Mouse (Mus musculus): Measurements from ENCODE around the gene Oas2.
A peak's percentile ranks its signal among the peaks of the same experiment; 100 is the strongest.
"Not testable (repeated sequence)": the region's sequence is repeated elsewhere in the genome, so short reads cannot be mapped to it uniquely, and the experiment has no call there.

Gene Oas2

DNA sequence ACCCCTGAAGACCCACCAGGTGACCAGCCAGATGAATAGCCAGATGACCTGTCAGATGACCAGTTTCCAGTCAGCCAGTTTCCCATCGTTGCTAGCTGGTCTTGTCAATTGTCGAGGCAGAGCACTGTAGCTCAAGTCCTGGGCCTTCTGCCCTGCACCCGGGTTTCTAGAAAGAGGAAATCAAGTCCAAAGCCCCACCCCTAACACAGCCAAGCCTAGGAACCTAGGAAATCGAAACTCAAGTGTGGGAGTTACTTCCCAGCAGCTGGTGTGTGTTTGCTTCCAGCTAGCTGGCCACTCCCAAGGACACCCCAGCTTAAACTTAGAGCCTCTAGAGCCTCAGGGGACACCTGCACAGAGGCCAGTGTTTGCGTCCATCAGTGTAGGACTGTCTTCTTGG lies at the start of gene Oas2:
Gene Oas2 (minus strand): TSS at position 166 of the 400 bp plus-strand sequence.
- DNase-seq (ENCODE audit: low spot score): no peak

DNA sequence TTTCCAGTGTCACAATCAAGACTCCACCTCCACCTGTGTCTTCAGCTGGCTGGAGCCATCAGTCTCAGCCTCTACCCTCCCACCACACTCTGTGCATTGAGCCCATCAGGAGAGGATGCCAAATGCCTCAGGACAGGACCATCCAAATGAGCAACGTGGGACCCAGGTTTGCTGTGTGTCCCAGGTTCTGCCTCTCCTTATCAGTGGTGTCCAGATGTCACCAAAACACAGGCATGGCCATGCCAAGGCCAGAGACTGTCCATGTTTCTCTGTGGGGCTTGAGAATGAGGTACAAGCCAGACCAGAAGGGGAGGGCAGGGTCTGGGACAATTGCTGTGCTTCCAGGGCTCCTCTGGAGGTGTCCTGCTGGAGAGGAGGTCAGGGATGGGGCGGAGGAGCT lies 49.3 kb upstream of the Oas2 start:
- not testable (repeated sequence) for DNase-seq (ENCODE audit: low spot score)

DNA sequence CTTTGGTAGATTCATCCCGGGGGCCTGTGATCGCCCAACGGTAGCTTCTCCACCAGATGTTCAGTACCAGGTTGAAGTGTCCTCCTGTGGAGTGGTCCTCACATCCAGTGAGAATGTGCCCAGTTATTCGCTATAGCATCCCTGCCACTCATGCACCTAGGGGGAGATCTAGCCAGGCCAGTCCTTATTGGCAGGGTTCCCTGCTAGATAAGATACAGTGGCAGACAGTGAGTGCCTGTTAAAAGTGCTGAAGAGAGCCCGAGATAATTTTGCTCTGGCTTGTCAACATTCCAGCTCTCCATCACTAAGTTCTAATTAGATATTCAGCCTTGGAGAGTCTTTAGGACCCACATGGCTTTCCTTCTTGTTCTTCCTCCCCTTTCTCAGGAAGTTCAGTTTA lies 48.5 kb upstream of the Oas2 start:
- DNase-seq (ENCODE audit: low spot score): not testable (repeated sequence)

DNA sequence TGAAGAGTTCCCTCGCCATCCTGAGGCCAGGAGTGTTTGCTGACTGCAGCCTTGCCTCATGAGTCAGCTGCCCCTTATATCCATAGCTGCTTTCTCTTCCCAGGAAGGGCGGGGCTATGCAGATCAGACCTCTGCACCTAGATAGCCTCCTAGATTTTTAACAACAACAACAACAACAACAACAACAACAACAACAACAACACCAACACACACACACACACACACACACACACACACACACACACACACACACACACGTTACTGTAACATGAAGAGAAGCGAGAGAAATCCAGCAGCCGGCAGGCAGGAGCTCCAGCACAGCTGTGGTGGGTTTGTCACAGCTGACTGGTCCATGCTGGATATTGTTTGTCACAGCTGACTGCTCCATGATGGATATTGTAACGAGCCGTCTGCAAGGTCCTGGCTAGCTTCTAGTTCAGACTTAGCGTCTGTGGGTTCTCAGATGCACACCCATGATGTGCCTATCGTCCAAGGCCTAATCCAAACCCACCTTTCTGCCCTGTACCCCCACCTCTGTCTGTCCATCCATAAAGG lies 45.9 kb upstream of the Oas2 start, which contains the start of gene Oas1e:
Gene Oas1e (minus strand): TSS at position 51 of the 555 bp plus-strand sequence.
- DNase-seq (ENCODE audit: low spot score): not testable (repeated sequence)

DNA sequence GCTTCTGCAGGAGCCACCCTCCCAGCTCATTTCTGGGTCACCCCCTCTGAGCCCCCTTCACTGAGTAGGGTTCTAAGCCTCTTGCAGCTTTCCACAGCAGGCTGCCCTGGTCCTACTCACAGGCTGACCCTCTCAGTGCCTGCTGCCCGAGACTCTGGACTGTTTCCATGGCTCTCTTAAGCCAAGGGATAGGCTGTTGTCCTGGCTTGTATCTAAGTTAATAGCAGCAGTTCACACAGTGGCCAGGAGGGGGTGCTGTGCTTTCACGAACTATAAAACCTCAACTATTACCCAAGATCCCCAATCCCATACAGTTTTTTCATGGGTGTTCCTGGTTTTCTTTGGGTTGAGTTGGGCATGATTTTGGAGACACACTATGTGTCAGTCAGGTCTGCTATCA lies 43.4 kb upstream of the Oas2 start:
- DNase-seq (ENCODE audit: low spot score): no peak

DNA sequence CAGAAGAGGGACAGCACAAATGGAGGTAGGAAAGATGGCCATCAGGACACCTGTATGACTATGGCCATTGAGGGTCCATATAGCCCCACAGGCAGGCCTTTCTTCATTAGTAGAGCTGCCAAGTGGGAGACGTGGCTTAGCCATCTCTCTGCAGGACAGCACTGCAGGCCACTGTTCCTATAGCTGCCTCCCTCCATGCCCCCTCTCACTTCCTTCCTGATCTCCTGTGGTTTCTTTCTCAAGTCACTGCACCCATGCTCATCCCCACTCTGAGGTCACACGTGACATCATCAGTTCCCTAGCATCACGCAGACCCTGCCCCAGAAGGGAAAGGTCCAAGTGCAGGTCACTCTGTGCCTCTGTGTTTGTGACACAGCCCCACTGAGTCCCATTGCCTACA lies 37.4 kb upstream of the Oas2 start:
- DNase-seq (ENCODE audit: low spot score): no peak

DNA sequence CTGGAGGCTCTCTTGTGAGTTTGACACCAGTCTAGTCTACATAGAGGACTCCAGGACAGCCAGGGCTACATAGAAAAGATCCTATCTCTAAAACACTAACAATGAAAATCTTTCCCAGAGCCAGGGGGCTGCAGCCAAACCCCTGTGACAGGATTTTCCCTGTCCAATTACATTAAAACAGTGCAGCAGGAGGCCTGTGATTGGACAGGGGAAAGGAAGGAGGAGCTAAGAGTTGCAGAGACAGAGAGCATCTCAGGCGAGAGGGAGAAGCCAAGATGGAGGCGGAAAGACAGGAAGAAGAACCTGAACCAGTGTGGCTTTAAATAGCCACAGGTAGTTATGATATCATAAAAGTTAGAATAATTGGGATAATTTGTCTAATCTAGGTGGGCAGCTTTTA lies 32.8 kb upstream of the Oas2 start:
- DNase-seq (ENCODE audit: low spot score): no peak

DNA sequence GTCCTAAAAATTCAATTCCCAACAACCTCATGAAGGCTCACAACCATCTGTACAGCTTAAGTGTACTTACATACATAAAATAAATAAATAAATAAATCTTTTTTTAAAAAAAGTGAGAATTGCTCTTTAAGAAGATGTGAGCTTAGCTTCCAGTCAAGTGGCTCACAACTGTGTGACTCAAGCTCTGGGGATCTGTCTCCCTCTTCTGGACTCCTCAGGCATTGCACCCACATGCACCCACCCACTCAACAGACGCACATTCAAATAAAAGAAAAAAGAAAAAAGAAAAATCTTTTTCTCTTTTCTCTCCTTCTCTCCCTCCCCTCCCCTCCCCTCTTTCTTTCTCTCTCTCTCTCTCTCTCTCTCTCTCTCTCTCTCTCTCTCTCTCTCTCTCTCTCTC lies 32.0 kb upstream of the Oas2 start:
- no peak for DNase-seq (ENCODE audit: low spot score)

DNA sequence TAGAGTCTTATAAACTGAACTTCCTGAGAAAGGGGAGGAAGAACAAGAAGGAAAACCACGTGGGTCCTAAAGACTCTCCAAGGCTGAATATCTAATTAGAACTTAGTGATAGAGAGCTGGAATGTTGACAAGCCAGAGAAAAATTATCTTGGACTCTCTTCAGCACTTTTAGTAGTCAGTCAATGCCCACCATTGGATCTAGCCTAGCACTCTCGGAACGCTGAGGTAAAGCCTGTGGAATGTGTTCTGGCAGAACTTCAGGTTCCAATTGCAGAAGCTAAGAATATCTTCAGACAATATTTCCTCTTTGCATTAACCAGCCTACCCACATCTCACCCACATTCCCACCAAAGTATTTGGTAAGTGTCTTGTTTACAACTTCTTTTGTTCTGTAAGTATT lies 30.3 kb upstream of the Oas2 start:
- no peak for DNase-seq (ENCODE audit: low spot score)

DNA sequence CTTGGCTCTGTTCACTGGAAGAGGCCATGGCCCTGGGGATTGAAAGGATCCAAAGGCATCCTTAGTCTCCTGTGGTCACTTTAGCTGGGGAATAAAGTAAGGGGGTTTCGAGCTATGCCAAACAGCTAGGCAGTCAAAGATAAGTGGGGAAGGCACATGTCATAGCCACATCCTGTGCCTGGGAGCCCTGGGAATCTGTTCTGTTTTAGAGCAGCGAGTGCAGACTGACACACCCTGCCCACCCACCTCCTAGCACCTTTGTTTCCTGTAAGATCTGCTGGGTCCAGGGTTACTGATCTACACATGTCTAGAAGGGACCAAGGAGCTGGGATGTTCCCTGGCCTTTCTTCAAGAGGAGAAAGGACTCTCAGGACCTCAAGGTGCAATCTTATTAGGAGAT lies 29.3 kb upstream of the Oas2 start:
- DNase-seq (ENCODE audit: low spot score): no peak

DNA sequence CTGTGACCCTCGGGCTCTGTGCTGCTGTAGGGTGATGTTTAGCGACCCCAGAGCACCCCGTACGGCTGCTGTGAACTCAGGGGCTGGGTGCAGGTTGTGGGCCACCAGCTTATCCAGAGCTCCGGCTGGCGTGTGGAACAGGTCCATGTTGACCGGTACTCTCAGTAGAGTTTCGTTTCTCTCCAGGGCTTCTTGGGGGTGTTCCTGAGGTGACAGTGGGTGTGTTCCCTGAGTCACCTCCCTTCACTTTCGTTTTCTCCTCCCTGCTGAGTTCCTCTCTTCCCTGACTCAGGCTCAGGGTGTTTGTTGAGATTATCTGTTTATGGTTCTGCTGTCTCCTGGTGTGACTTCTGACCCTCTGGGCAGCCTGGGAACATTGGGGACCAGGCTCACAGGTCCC lies 27.8 kb upstream of the Oas2 start, which contains the start of gene Oas3:
Gene Oas3 (minus strand): TSS at position 184 of the 400 bp plus-strand sequence.
- DNase-seq (ENCODE audit: low spot score): no peak

DNA sequence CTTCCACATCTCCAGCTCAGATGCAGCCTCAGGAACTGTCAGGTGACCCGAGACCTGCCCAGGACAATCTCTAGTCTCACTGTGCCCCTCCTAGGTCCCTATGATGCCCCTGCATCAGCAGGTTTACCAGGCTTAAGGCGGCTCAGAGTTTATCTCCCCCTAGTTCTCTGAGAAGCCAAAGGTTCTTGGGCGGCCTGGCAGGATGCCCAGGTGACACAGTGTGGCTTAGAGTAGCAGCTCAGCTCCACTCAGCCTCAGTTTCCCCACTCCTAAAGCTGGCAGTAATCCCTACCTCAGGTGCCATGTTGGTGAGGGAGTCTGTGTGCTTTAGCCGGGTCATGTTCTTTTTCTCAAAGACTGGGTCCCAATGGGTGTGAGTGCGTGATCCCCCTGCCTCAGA lies 27.1 kb upstream of the Oas2 start:
- no peak for DNase-seq (ENCODE audit: low spot score)

DNA sequence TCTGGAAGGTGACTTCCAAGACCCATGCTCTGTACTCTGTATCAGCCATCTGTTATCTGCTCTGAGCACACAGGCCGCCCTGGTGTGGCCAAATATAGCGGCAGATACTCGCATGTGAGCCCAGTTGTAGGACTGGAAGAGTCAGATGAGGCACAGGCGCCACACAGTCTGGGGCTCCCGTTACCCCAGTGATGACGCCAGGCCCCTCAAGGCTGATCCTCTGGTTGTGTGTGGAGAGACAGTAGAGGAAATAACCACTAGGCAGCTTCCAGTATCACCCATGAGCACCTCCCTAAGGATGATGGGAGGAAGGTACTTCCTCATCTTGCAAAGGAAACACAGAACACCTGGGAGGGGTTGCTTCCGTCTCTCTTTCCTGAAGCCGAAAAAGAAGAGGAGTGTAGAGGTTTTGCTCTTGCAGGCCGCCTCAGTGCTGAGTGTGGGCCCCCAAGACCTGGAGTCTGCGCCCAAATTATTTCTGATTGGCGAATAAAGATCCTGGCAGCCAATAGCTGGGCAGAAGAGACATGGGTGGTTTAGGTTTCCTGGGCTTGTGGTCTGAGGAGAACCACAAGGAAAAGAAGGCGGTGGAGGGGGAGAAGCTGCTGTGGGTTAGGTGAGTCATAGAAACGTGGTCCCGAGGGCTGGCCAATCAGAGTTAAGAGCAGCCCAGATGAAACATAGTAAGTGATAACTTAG lies 25.8 kb upstream of the Oas2 start:
- DNase-seq (ENCODE audit: low spot score): no peak

DNA sequence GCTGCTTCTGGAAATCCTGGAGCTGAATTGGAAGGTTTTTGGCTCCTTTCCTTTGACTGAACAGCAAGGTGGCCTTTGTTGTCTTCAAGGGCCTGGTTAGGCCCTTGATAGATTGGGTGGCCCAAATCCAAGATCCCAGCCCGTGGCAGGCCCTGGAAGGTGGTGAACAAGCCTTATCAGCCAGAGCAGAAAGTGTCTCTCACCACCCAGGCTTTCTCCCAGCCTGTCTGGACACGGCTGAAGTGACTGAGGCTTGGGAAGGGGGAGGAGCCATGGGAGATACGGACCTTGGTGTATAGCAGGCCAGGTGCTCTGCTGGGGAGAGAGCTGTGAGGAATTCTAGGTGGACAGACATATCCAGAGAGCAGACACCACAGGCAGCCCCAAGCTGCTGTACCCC lies 19.7 kb upstream of the Oas2 start:
- DNase-seq (ENCODE audit: low spot score): no peak

DNA sequence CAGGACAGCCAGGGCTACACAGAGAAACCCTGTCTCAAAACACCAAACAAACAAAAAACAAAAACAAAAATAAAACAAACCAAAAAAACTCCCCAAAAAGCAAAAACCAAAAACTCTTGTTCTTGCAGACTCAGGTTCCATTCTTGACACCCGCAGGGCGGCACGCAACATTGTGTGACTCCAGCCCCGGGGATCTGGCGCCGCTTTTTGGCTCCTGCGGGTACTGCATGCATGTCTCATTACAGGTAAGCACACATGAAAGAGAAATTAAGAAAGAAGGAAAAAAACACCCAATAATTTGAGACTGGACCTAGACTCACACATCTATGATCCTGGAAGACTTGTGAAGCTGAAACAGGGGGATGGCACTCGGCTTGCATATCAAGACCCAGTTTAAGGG lies 15.4 kb upstream of the Oas2 start:
- DNase-seq (ENCODE audit: low spot score): no peak

DNA sequence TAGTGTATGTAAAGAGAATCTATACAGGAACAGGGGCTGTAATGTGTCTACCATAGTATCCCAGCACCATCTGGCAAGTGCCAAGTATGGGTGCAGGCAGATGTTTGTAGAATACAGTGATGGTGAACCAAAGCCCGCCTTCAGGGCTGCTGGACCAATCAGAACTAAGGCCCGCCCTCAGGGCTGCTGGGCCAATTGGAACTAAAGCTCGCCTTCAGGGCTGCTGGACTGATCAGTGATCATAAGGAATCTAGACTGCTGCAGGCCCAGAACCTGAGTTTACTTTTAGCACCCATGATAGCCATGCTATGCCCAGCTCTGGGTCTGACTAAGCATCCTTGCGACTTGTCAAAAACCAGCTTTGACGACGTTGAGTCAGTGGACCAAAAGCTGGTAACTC lies 12.2 kb upstream of the Oas2 start:
- DNase-seq (ENCODE audit: low spot score): no peak

DNA sequence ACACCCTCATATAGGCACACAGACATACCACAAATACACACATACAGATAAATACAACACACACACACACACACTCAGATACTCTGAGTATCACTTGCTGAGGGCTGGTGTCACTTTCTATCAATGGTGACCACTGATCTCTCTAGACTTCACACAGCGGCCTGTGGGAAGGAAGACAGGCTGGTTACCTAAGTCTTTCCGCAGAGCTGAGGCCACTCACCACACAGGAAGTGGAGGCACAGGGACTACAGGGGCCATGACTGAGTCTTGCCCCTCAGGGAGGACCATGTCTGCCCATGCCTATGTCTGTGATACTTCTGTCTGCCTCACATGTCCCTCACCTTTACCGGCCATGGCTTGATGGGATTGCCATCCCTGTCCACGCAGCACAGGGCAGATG lies 4.6 kb upstream of the Oas2 start:
- no peak for DNase-seq (ENCODE audit: low spot score)

DNA sequence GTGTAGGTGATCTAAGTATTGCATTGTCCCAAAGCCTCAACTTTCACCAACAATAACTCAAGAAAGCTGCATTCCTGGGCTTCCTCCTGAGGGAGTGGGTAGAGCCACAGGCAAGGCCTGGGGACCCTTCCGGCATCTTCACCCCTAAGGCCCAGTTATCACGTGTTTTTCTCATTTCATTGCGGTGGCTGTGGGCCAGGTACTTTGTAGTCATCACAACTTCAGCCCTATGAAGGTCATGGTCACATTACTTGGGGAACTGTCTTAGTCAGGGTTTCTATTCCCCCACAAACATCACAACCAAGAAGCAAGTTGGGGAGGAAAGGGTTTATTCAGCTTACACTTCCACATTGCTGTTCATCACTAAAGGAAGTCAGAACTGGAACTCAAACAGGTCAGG lies 3.1 kb upstream of the Oas2 start:
- DNase-seq (ENCODE audit: low spot score): no peak

DNA sequence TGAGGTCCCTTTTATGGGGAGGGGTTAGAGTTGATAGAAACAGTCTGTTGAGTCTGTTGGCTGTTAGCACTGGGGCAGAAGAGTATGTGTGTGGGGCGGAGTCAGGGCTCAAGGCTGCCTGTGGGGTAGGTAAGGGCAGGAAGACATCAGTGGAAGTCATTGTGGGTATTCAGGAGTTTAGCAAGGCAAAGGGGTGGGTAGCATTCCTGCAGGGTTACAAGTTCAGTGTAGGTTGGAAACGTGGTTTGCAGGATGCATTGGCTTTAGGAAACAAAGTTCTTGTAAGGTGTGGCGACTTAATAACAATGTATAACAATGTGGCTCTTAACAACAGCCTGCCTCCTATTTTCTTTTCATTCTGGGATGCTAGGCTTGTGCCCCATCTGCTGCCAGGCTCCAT lies 1.6 kb upstream of the Oas2 start:
- no peak for DNase-seq (ENCODE audit: low spot score)

DNA sequence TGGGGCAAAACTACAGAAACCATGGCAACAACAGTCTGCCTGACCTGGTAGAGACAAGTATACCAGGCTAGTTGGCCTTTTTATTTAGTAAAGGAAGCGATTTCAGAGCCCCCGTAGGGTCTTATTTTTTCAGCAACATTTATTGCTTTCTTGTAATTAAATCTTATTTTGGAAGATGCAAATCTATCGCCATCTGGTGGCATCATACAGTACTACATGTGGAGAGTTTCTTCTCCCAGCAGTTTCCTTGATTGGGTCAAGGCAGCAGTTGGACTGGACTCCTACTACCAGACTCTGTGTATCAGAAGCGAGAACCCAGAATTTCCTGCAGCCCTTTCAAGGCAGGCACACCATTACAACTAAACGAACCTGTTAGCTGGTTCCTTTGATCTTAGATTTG lies 3.2 kb downstream of the Oas2 start:
- DNase-seq (ENCODE audit: low spot score): peak; percentile 34

DNA sequence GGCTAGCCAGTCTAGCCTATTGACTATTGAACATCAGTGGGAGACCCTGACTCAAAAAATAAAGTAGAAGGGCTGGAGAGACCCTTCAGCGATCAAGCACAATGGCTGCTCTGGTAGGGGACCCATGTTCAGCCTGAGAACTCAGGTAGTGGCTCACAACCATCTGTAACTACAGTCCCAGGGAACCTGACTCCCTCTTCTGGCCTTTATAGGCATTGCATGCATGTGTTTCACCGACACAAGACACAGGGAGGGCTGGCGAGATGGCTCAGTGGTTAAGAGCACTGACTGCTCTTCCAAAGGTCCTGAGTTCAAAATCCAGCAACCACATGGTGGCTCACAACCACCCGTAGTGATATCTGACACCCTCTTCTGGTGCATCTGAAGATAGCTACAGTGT lies 7.5 kb downstream of the Oas2 start:
- no peak for DNase-seq (ENCODE audit: low spot score)

DNA sequence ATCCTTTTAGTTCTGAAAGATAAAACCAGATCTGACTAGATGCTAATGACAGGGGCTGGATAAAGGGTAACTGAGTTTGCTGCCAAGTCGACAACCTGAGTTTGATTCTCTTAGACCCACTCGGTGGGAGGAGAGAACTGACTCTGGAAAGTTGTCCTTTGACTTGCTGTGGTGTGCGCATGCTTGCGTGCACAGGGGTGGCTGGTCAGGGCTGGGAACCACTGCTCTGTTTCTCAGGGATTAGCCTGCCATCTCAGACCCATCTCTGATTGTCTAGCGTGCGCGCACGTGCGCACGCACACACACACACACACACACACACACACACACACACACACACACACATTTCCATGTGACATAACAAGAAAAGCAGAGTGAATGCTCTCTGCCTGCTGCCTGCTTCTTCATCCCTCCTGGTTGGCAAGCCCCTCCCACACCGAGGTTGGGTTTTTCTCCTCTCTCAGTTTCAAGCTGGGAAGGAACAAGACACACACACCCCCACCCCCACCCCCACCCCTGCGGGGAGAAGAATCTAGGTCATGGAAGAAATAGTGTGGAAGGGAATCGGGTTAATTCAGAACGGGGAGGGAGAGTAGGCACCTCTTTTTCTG lies 15.2 kb downstream of the Oas2 start:
- DNase-seq (ENCODE audit: low spot score): no peak

DNA sequence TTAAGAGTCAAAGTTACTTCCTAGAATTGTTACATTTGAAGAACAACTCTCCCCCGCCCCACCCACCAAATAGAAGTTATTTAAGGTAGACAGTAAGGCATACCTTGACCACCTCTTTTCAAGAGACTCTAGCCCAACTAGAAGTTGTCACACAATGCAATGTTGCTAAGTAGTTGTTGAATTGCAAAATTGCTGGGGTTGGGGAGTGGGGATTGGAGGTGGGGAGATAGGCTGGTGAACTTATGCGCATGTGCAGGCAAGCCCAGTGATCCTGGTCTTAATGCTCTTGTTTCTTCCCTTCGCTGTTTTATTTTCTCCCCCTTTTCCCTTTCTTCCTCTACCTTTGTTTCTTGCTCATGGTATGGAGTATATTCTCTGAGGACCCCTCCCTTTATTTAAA lies 16.0 kb downstream of the Oas2 start:
- no peak for DNase-seq (ENCODE audit: low spot score)

DNA sequence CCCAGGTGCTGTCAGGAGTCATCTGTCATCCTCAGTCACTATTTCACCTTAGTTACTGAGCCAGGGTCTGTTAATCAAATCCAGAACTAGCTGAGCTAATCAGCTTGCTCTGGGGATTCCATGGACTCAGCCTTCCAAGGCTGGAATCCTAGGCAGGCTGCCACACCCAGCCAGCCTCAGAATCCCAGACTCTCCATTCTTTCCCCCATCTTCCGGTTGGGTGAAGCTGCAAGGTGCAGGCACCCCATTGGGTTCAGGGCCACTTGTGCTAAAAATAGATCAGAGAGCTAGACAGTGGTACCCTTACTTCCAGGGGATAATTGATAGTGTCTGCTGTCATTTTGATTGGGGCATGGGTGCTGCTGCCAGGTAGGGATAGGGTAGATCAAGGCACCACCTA lies 16.9 kb downstream of the Oas2 start:
- DNase-seq (ENCODE audit: low spot score): no peak

Measured in left cerebral cortex, adult 11 months (tissue).